Mouse (Mus musculus) small intestine, adult 2 months (tissue): ENCODE measurements around the gene Wnt3.

ENCODE experiments used
- CTCF ChIP-seq: fragments of 200-500 bp; IDR thresholded peaks from 2 replicates; pipeline ENCODE4 v1.5.1; 2012; ENCODE audit warnings: low read depth, mild to moderate bottlenecking, control low read depth, inconsistent platforms, low read length, moderate library complexity, mixed read lengths; ENCODE audit not compliant: insufficient replicate concordance, insufficient read length; ENCODE audit errors: extremely low read depth
- POLR2A ChIP-seq: fragments of 200-500 bp; IDR thresholded peaks from 2 replicates; pipeline ENCODE4 v1.6.1; 2012; ENCODE audit warnings: low read depth, mild to moderate bottlenecking, control low read depth, inconsistent platforms, low read length, moderate library complexity

DNA sequence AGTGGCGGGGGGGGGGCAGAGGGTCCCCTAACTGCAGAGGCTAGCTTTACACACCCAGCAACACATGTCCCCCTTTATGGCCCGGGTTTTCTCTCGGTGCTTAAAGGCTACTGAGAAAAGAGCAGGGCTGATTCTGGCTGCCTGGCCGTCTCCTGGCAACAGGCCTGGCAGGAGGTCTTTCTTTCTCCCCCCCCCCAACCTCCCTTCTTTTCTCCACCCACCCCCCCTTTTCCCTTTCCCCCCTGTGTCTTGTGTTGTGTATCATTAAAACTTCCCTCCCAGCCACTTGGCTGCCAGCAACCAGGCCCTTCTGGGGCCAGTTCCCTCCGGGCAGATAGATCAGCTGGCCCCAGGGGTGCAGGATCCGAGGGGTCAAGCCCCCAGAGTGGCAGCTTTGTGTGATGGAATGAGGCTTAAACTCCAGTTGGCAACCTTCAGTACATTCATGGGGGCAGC, 8.4 kb upstream of the Wnt3 start:
- TF ChIP-seq POLR2A (no peak), CTCF (no peak)
